Mouse (Mus musculus): ENCODE measurements around the gene Ism2.

DNA sequence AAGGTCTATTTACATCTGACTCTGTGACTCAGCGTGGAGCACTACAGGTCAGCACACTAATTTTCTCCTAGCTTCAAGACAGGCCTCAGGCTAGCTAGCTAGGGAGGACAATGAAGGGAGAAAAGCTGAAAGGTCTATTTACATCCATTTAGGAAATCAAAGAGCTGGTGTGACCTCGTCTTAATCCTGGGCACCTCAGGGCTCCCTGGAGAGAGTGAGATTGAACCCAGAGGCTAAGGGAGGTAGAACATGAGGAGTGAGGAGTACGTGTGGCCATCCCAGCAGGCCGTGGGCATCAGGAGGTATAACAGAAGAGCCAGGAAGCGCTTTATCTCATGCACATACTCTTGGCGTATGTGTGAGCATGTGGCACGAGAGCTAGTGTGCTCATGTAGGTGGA is 15.8 kb downstream of the Ism2 start:
- no peak for TF ChIP-seq CTCF (IDR thresholded peaks at IDR 0.05; ENCODE audit: insufficient read depth, low read length)
- TF ChIP-seq POLR2A (IDR thresholded peaks at IDR 0.05; ENCODE audit: borderline replicate concordance, extremely low read depth, low read depth, low read length) = no peak

Data from lung, adult 2 months (tissue).